Mouse (Mus musculus): ENCODE data around the gene Cnr2. TPM values are rescaled to one million over a fixed set of nuclear protein-coding genes. Genes with fewer than 3 reads are reported as not detected.

Cnr2 gene
- polyA plus RNA-seq, 1 experiment from 2014 or later = 0.17 TPM

- WGBS = 77% methylated on average over 10 of the region's 10 CpGs
- Histone ChIP-seq H3K9ac (peak overlapping the region; percentile 92; the same call in 1 of the 2 replicates), H3K4me1 (replicated peaks; ENCODE audit: control insufficient read depth, insufficient read depth, low read length) (peaks cover 46% of the 10 kb centered on the region)
These were observed 20.3 kb upstream of the Cnr2 start for GRCm38 (mm10) chr4:135874564-135875535.

DNA sequence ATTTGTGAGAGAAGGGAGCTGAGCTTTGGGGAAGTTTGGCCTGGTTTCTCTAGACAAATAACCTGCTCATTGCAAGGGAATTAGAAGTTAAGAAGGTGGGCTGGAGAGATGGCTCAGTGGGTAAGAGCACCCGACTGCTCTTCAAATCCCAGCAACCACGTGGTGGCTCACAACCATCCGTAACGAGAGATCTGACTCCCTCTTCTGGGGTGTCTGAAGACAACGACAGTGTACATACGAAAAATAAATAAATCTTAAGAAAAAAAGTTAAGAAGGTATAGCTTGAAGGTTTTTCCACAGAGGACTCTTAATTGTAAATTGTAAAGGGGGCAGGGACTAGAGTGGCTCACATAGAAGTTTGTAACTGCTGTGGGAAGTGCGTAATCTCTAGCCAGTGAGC, 19.6 kb upstream of the Cnr2 start:
- no peak overlapping the region for H3K4me3 ChIP-seq (replicated peaks; ENCODE audit: low read length)
- peaks cover 19% of the 10 kb centered on the region for H3K36me3 ChIP-seq (replicated peaks; ENCODE audit: control insufficient read depth, insufficient read depth)
- no peak overlapping the region for H3K27ac ChIP-seq
- H3K9me3 ChIP-seq (ENCODE audit: control insufficient read depth, low read length) = no peaks in the 10 kb centered on the region
- 30% methylated on average over 7 of the region's 7 CpGs for WGBS
- no peak overlapping the region for H3K4me2 ChIP-seq (replicated peaks)
- peaks cover 44% of the 10 kb centered on the region for H3K4me1 ChIP-seq (replicated peaks; ENCODE audit: control insufficient read depth, insufficient read depth, low read length)
- DNase-seq (ENCODE audit: low spot score) = no peak
- H3K9ac ChIP-seq = no peak overlapping the region
- no peaks in the 10 kb centered on the region for H3K27me3 ChIP-seq (ENCODE audit: control insufficient read depth, insufficient read depth, low read length)
- ATAC-seq (ENCODE audit: low FRiP score) = no peak

More at GRCm38 (mm10) chr4:135874564-135875535, 20.3 kb upstream of the Cnr2 start:
- Histone ChIP-seq H3K9me3 (ENCODE audit: control insufficient read depth, low read length) (no peaks in the 10 kb centered on the region), H3K36me3 (replicated peaks; ENCODE audit: control insufficient read depth, insufficient read depth) (peaks cover 22% of the 10 kb centered on the region), H3K4me3 (replicated peaks; ENCODE audit: low read length) (no peak overlapping the region; the same call in 1 of the 2 replicates), H3K4me2 (replicated peaks) (peak overlapping the region; percentile 78), H3K27ac (peak overlapping the region; percentile 99), H3K27me3 (ENCODE audit: control insufficient read depth, insufficient read depth, low read length) (no peaks in the 10 kb centered on the region)
- DNase-seq (ENCODE audit: low spot score) (no peak), ATAC-seq (ENCODE audit: low FRiP score) (no peak)

DNA sequence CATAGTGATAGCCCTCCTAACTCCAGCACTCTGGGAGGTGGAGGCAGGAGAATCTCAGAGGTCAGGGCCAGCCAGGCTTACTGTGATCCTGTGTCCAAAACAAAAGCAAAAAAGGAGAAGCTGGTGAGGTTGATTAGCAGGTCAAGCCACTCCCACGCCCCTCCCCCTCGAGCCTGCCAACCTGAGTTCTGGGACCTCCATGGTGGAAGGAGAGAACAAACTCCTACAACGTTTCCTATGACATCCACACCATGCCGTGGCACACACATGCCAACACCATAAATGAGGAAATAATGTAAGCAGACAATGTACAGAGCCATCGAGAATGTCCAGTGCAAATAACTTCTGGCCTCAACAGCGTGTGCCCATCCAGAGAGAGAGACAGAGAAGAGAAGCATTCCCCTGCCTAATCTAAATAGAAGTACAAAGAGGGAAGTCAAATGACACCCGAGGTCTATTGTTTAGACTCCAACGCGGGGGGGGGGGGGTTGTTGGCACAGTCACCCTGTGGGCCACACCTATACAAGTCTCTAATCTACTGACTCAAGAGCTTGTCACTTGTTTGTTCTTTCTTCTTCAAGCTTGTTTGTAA, 19.1 kb upstream of the Cnr2 start:
- no peak overlapping the region for H3K4me3 ChIP-seq (replicated peaks; ENCODE audit: low read length)
- peak overlapping the region; percentile 44 for H3K4me2 ChIP-seq (replicated peaks)
- 4% methylated on average over 9 of the region's 9 CpGs for WGBS
- no peak overlapping the region for H3K27ac ChIP-seq
- H3K36me3 ChIP-seq (replicated peaks; ENCODE audit: control insufficient read depth, insufficient read depth) = peaks cover 14% of the 10 kb centered on the region
- H3K27me3 ChIP-seq (ENCODE audit: control insufficient read depth, insufficient read depth, low read length) = no peaks in the 10 kb centered on the region
- no peaks in the 10 kb centered on the region for H3K9me3 ChIP-seq (ENCODE audit: control insufficient read depth, low read length)
- peaks cover 39% of the 10 kb centered on the region for H3K4me1 ChIP-seq (replicated peaks; ENCODE audit: control insufficient read depth, insufficient read depth, low read length)
- H3K9ac ChIP-seq = no peak overlapping the region; the same call in 1 of the 2 replicates
- DNase-seq (ENCODE audit: low spot score) (no peak), ATAC-seq (ENCODE audit: low FRiP score) (no peak)

GRCm38 (mm10) chr4:135876583-135877020, 18.6 kb upstream of the Cnr2 start:
- Histone ChIP-seq H3K36me3 (replicated peaks; ENCODE audit: control insufficient read depth, insufficient read depth) (peaks cover 11% of the 10 kb centered on the region), H3K27me3 (ENCODE audit: control insufficient read depth, insufficient read depth, low read length) (no peaks in the 10 kb centered on the region), H3K27ac (no peak overlapping the region), H3K4me3 (replicated peaks; ENCODE audit: low read length) (no peak overlapping the region; the same call in 1 of the 2 replicates), H3K4me2 (replicated peaks) (peak overlapping the region; percentile 44), H3K4me1 (replicated peaks; ENCODE audit: control insufficient read depth, insufficient read depth, low read length) (peaks cover 36% of the 10 kb centered on the region), H3K9ac (peak overlapping the region; percentile 32; the same call in 1 of the 2 replicates), H3K9me3 (ENCODE audit: control insufficient read depth, low read length) (no peaks in the 10 kb centered on the region)
- 2% methylated on average over 16 of the region's 16 CpGs for WGBS
- DNase-seq (ENCODE audit: low spot score) (peak; percentile 45), ATAC-seq (ENCODE audit: low FRiP score) (no peak)

GRCm38 (mm10) chr4:135877742-135878141, 17.5 kb upstream of the Cnr2 start:
- no peaks in the 10 kb centered on the region for H3K27me3 ChIP-seq (ENCODE audit: control insufficient read depth, insufficient read depth, low read length)
- no peak overlapping the region for H3K27ac ChIP-seq
- no peaks in the 10 kb centered on the region for H3K9me3 ChIP-seq (ENCODE audit: control insufficient read depth, low read length)
- no peaks in the 10 kb centered on the region for H3K36me3 ChIP-seq (replicated peaks; ENCODE audit: control insufficient read depth, insufficient read depth)
- peak; percentile 51 for DNase-seq (ENCODE audit: low spot score)
- ATAC-seq (ENCODE audit: low FRiP score) = no peak
- no peak overlapping the region for H3K4me3 ChIP-seq (replicated peaks; ENCODE audit: low read length)
- H3K4me1 ChIP-seq (replicated peaks; ENCODE audit: control insufficient read depth, insufficient read depth, low read length) = peaks cover 27% of the 10 kb centered on the region; the same call in 1 of the 2 replicates
- no peak overlapping the region for H3K4me2 ChIP-seq (replicated peaks)
- 79% methylated on average over 2 of the region's 2 CpGs for WGBS
- H3K9ac ChIP-seq = no peak overlapping the region

GRCm38 (mm10) chr4:135879021-135879420, 16.2 kb upstream of the Cnr2 start:
- 63% methylated on average over 6 of the region's 6 CpGs for WGBS
- Histone ChIP-seq H3K36me3 (replicated peaks; ENCODE audit: control insufficient read depth, insufficient read depth) (no peaks in the 10 kb centered on the region), H3K9me3 (ENCODE audit: control insufficient read depth, low read length) (no peaks in the 10 kb centered on the region), H3K4me3 (replicated peaks; ENCODE audit: low read length) (no peak overlapping the region), H3K4me2 (replicated peaks) (no peak overlapping the region), H3K27me3 (ENCODE audit: control insufficient read depth, insufficient read depth, low read length) (no peaks in the 10 kb centered on the region), H3K9ac (no peak overlapping the region), H3K4me1 (replicated peaks; ENCODE audit: control insufficient read depth, insufficient read depth, low read length) (peaks cover 25% of the 10 kb centered on the region; the same call in 1 of the 2 replicates), H3K27ac (no peak overlapping the region)
- DNase-seq (ENCODE audit: low spot score) (no peak), ATAC-seq (ENCODE audit: low FRiP score) (no peak)

- Histone ChIP-seq H3K9ac (no peak overlapping the region), H3K27ac (no peak overlapping the region), H3K4me2 (replicated peaks) (no peak overlapping the region), H3K36me3 (replicated peaks; ENCODE audit: control insufficient read depth, insufficient read depth) (no peaks in the 10 kb centered on the region), H3K27me3 (ENCODE audit: control insufficient read depth, insufficient read depth, low read length) (no peaks in the 10 kb centered on the region), H3K9me3 (ENCODE audit: control insufficient read depth, low read length) (no peaks in the 10 kb centered on the region), H3K4me3 (replicated peaks; ENCODE audit: low read length) (no peak overlapping the region), H3K4me1 (replicated peaks; ENCODE audit: control insufficient read depth, insufficient read depth, low read length) (peaks cover 16% of the 10 kb centered on the region; the same call in 1 of the 2 replicates)
- WGBS = 90% methylated on average over 6 of the region's 6 CpGs
- DNase-seq (ENCODE audit: low spot score) (no peak), ATAC-seq (ENCODE audit: low FRiP score) (no peak)
These were observed 15.2 kb upstream of the Cnr2 start for GRCm38 (mm10) chr4:135880018-135880417.

DNA sequence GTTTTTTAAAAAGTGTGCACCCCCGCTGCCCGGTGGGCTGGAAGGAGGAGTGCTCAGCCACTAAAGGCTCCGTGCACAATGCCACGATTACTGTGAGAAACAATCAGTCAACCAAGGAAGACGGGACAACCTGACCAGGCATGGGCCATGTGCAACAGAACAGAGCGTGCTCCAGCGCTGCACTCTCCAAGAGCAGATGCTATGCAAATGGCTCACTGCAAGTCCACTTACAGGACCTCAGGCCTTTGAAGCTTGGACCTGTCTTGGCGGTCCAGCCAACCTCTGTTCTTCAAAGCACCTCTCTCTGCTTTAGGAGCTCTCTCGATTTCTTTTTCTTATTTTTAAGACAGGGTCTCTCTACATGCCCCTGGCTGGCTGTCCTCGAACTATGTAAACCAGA, 14.6 kb upstream of the Cnr2 start:
- no peak for DNase-seq (ENCODE audit: low spot score)
- no peaks in the 10 kb centered on the region for H3K9me3 ChIP-seq (ENCODE audit: control insufficient read depth, low read length)
- no peak overlapping the region for H3K4me2 ChIP-seq (replicated peaks)
- no peaks in the 10 kb centered on the region for H3K27me3 ChIP-seq (ENCODE audit: control insufficient read depth, insufficient read depth, low read length)
- ATAC-seq (ENCODE audit: low FRiP score) = no peak
- no peak overlapping the region for H3K4me3 ChIP-seq (replicated peaks; ENCODE audit: low read length)
- no peaks in the 10 kb centered on the region for H3K36me3 ChIP-seq (replicated peaks; ENCODE audit: control insufficient read depth, insufficient read depth)
- 82% methylated on average over 10 of the region's 10 CpGs for WGBS
- H3K27ac ChIP-seq = no peak overlapping the region
- H3K4me1 ChIP-seq (replicated peaks; ENCODE audit: control insufficient read depth, insufficient read depth, low read length) = peaks cover 14% of the 10 kb centered on the region; the same call in 1 of the 2 replicates
- H3K9ac ChIP-seq = no peak overlapping the region

GRCm38 (mm10) chr4:135882023-135882422, 13.2 kb upstream of the Cnr2 start:
- WGBS = 81% methylated on average over 6 of the region's 6 CpGs
- no peak overlapping the region for H3K27ac ChIP-seq
- H3K4me2 ChIP-seq (replicated peaks) = no peak overlapping the region
- H3K9ac ChIP-seq = no peak overlapping the region
- DNase-seq (ENCODE audit: low spot score) = no peak
- no peak overlapping the region for H3K4me3 ChIP-seq (replicated peaks; ENCODE audit: low read length)
- H3K4me1 ChIP-seq (replicated peaks; ENCODE audit: control insufficient read depth, insufficient read depth, low read length) = peaks cover 2% of the 10 kb centered on the region; the same call in 1 of the 2 replicates
- ATAC-seq (ENCODE audit: low FRiP score) = no peak
- H3K36me3 ChIP-seq (replicated peaks; ENCODE audit: control insufficient read depth, insufficient read depth) = no peaks in the 10 kb centered on the region
- H3K9me3 ChIP-seq (ENCODE audit: control insufficient read depth, low read length) = no peaks in the 10 kb centered on the region
- H3K27me3 ChIP-seq (ENCODE audit: control insufficient read depth, insufficient read depth, low read length) = no peaks in the 10 kb centered on the region
